Mouse (Mus musculus) heart, postnatal 25 days (tissue): Measurements from ENCODE around the gene Gm21958. TPM values are rescaled to one million over a fixed set of nuclear protein-coding genes. Genes with fewer than 3 reads are reported as not detected.

ENCODE experiments used
- DNase-seq: peaks from one replicate; pipeline ENCODE4 v3.0.0; 2022; ENCODE audit warnings: low spot score
- intact Hi-C: fragments of 180-260 bp; cut with DNase I; formaldehyde crosslinking; loops from one replicate; pipeline ENCODE4 v1.15.1; 2025
- total RNA-seq, 2 experiments: library from RNA; stranded (reverse); gene quantifications; 2 replicates each; pipeline ENCODE4 v1.2.3; 2021

Gm21958 gene
- total RNA-seq, 2 experiments from 2014 or later = not detected

DNA sequence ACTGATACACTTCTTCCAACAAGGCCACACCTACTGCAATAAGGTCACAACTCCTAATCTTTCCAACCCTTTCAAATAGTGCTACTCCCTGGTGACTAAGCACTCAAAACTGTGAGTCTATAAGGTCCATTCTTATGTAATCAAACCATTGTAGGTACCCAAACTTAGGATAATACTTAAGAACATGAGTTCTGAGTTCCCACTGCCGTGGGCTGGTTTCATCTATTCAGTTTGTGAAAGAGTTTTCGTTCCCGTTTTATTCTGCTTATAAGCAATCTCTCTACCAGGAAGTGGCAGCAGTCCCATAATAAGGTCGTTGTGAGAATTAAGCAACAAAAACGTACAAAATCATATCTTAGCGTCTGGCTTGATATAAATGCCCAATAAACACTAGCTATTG lies 45.4 kb downstream of the Gm21958 start:
- no peak for DNase-seq
- intact Hi-C loops = no loop called here

DNA sequence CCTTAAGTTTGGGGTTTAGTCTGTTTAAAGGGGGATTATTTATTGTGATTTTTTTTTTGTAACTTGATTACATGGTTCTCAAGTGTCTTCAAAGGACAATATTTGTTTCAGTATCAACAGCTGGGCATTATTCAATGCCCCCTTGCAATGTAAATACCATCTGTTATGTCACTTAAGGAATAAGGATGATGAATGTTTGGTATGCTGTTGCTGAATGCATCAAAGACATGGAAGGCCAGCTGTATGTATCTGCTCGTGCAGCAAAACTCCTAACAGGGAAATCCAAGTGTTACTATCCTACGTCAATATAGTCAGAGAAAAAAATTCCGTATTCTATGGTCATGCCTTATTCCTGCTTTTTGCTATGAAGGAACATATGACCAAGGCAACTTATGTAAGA lies 46.0 kb downstream of the Gm21958 start:
- no peak for DNase-seq

More for the DNA sequence above, 46.0 kb downstream of the Gm21958 start:
- intact Hi-C loops = no loop called here

Other genes starting within 250 kb of the Gm21958 start
- 10 to 100 TPM; 18.4 to 18.9 TPM for gene Supt20, start 21.5 kb downstream of the Gm21958 start, total RNA-seq
- gene Exosc8, start 21.0 kb upstream of the Gm21958 start, total RNA-seq = 10 to 100 TPM; 18.1 to 18.8 TPM
- 10 to 100 TPM; 10.0 to 10.5 TPM for gene Alg5, start 21.2 kb upstream of the Gm21958 start, total RNA-seq
- gene Smad9, start 41.2 kb upstream of the Gm21958 start, total RNA-seq = 1 to 10 TPM; 1.9 to 2.0 TPM
- 10 to 100 TPM; 20.4 to 23.8 TPM for gene Rfxap, start 93.4 kb upstream of the Gm21958 start, total RNA-seq
- under 1 TPM; 0.21 to 0.22 TPM for gene Sertm1, start 201.5 kb upstream of the Gm21958 start, total RNA-seq